Mouse (Mus musculus) neural tube, embryonic 11.5 days (tissue): ENCODE measurements at regions not wholly inside any gene's neighbourhood (a gene's known extent, or its start where the extent isn't known, plus 50 kb on each side); places are given as distances from the start of the nearest gene placed in this dataset.

Source experiments
- ATAC-seq: fragments of 200-750 bp; cut with Nextera tagmentation; 2 replicates; pipeline ENCODE4 v1.8.0; 2017; ENCODE audit warnings: moderate number of reproducible peaks, mild to moderate bottlenecking, moderate TSS enrichment, moderate library complexity; ENCODE audit not compliant: insufficient read depth, low FRiP score, low TSS enrichment
- DNase-seq: peaks from one replicate; pipeline ENCODE4 v3.0.0-alpha.2; 2015; ENCODE audit warnings: low spot score
- H3K27ac ChIP-seq: fragments of 300-500 bp; sonication (generic); 2 replicates; pipeline ENCODE4 v1.5.1; 2014; ENCODE audit warnings: low read depth, mild to moderate bottlenecking, low read length
- H3K27me3 ChIP-seq: fragments of 300-500 bp; sonication (generic); 2 replicates; pipeline ENCODE4 v1.6.1; 2014; ENCODE audit warnings: mild to moderate bottlenecking, low read length, mixed read lengths; ENCODE audit not compliant: control insufficient read depth, insufficient read depth
- H3K36me3 ChIP-seq: fragments of 300-500 bp; sonication (generic); 2 replicates; pipeline ENCODE4 v1.6.1; 2014; ENCODE audit warnings: mild to moderate bottlenecking, low read length, moderate library complexity, mixed read lengths; ENCODE audit not compliant: control insufficient read depth, insufficient read depth
- H3K4me1 ChIP-seq: fragments of 300-500 bp; sonication (generic); 2 replicates; pipeline ENCODE4 v1.6.1; 2014; ENCODE audit warnings: low read length, mixed read lengths; ENCODE audit not compliant: control insufficient read depth, insufficient read depth
- H3K4me2 ChIP-seq: fragments of 300-500 bp; sonication (generic); 2 replicates; pipeline ENCODE4 v1.6.1; 2014; ENCODE audit warnings: low read depth, mild to moderate bottlenecking, moderate library complexity
- H3K4me3 ChIP-seq: fragments of 300-500 bp; sonication (generic); 2 replicates; pipeline ENCODE4 v1.5.1; 2014; ENCODE audit warnings: low read depth, low read length
- H3K9ac ChIP-seq: fragments of 300-500 bp; sonication (generic); 2 replicates; pipeline ENCODE4 v1.6.1; 2014; ENCODE audit warnings: mild to moderate bottlenecking, low read length
- H3K9me3 ChIP-seq: fragments of 300-500 bp; sonication (generic); 2 replicates; pipeline ENCODE4 v1.6.1; 2016; ENCODE audit warnings: low read length; ENCODE audit not compliant: control insufficient read depth
- WGBS: fragments of 180-500 bp; shearing (Covaris S2); extraction: QIAGEN DNeasy Blood & Tissue Kit; methylation state at CpG from one replicate; pipeline ENCODE4 v1.1.7; 2014; 5-methylcytosine and 5-hydroxymethylcytosine counted together

- Histone ChIP-seq H3K27ac (no peak overlapping the region), H3K27me3 (no peaks in the 10 kb centered on the region), H3K9me3 (no peaks in the 10 kb centered on the region), H3K4me2 (no peak overlapping the region), H3K4me3 (no peak overlapping the region), H3K36me3 (no peaks in the 10 kb centered on the region), H3K9ac (no peak overlapping the region), H3K4me1 (no peaks in the 10 kb centered on the region; the same call in 1 of the 2 replicates)
- no peak for DNase-seq
- 84% methylated on average over 2 of the region's 2 CpGs for WGBS
- no peak for ATAC-seq
These were observed 708.2 kb downstream of the Kcnj2 start for GRCm38 (mm10) chr11:111774108-111774679.

GRCm38 (mm10) chr11:111781321-111781720, 715.4 kb downstream of the Kcnj2 start:
- ATAC-seq, result no peak
- H3K36me3 ChIP-seq, result no peaks in the 10 kb centered on the region
- H3K4me3 ChIP-seq, result no peak overlapping the region
- 81% methylated on average over 7 of the region's 7 CpGs for WGBS
- no peaks in the 10 kb centered on the region for H3K9me3 ChIP-seq
- no peak overlapping the region for H3K27ac ChIP-seq
- H3K4me2 ChIP-seq, result no peak overlapping the region
- DNase-seq, result no peak
- H3K4me1 ChIP-seq, result no peaks in the 10 kb centered on the region; the same call in 1 of the 2 replicates
- no peak overlapping the region for H3K9ac ChIP-seq
- no peaks in the 10 kb centered on the region for H3K27me3 ChIP-seq

GRCm38 (mm10) chr11:111791267-111791926, 725.4 kb downstream of the Kcnj2 start:
- H3K4me2 ChIP-seq, result no peak overlapping the region
- no peaks in the 10 kb centered on the region for H3K36me3 ChIP-seq
- WGBS, result 79% methylated on average over 6 of the region's 6 CpGs
- H3K27me3 ChIP-seq, result no peaks in the 10 kb centered on the region
- no peak overlapping the region for H3K9ac ChIP-seq
- H3K4me1 ChIP-seq, result no peaks in the 10 kb centered on the region
- no peak overlapping the region for H3K27ac ChIP-seq
- ATAC-seq (no peak), DNase-seq (no peak)
- H3K4me3 ChIP-seq, result no peak overlapping the region
- H3K9me3 ChIP-seq, result no peaks in the 10 kb centered on the region

- no peak overlapping the region for H3K4me2 ChIP-seq
- ATAC-seq (no peak), DNase-seq (no peak)
- H3K27me3 ChIP-seq, result no peaks in the 10 kb centered on the region
- H3K9ac ChIP-seq, result no peak overlapping the region
- H3K27ac ChIP-seq, result no peak overlapping the region
- 89% methylated on average over 3 of the region's 3 CpGs for WGBS
- H3K4me3 ChIP-seq, result no peak overlapping the region
- H3K9me3 ChIP-seq, result no peaks in the 10 kb centered on the region
- no peaks in the 10 kb centered on the region for H3K4me1 ChIP-seq
- no peaks in the 10 kb centered on the region for H3K36me3 ChIP-seq
These were observed 735.1 kb downstream of the Kcnj2 start for GRCm38 (mm10) chr11:111801033-111801432.

GRCm38 (mm10) chr11:111816176-111816775, 750.3 kb downstream of the Kcnj2 start:
- ATAC-seq, result no peak
- WGBS, result 93% methylated on average over 18 of the region's 18 CpGs
- Histone ChIP-seq H3K4me2 (no peak overlapping the region), H3K27me3 (no peaks in the 10 kb centered on the region), H3K4me1 (peaks cover 4% of the 10 kb centered on the region), H3K9ac (no peak overlapping the region), H3K9me3 (no peaks in the 10 kb centered on the region), H3K36me3 (no peaks in the 10 kb centered on the region), H3K27ac (no peak overlapping the region), H3K4me3 (no peak overlapping the region)
- DNase-seq, result no peak

- H3K9me3 ChIP-seq, result no peaks in the 10 kb centered on the region
- H3K9ac ChIP-seq, result no peak overlapping the region
- ATAC-seq (no peak), DNase-seq (peak; percentile 29)
- no peaks in the 10 kb centered on the region for H3K36me3 ChIP-seq
- peaks cover 4% of the 10 kb centered on the region for H3K4me1 ChIP-seq
- H3K27ac ChIP-seq, result no peak overlapping the region
- 2% methylated on average over 10 of the region's 10 CpGs for WGBS
- H3K4me3 ChIP-seq, result no peak overlapping the region
- no peaks in the 10 kb centered on the region for H3K27me3 ChIP-seq
- H3K4me2 ChIP-seq, result peak overlapping the region; percentile 19; the same call in 1 of the 2 replicates
These were observed 752.2 kb downstream of the Kcnj2 start for GRCm38 (mm10) chr11:111818124-111818523.

GRCm38 (mm10) chr11:111820356-111820755, 754.4 kb downstream of the Kcnj2 start:
- Histone ChIP-seq H3K4me2 (no peak overlapping the region), H3K27me3 (no peaks in the 10 kb centered on the region), H3K36me3 (no peaks in the 10 kb centered on the region), H3K9me3 (no peaks in the 10 kb centered on the region), H3K4me3 (no peak overlapping the region), H3K9ac (no peak overlapping the region), H3K27ac (no peak overlapping the region), H3K4me1 (peaks cover 4% of the 10 kb centered on the region)
- ATAC-seq (no peak), DNase-seq (no peak)
- WGBS, result 38% methylated on average over 7 of the region's 7 CpGs

- H3K36me3 ChIP-seq, result no peaks in the 10 kb centered on the region
- 69% methylated on average over 8 of the region's 8 CpGs for WGBS
- H3K4me1 ChIP-seq, result no peaks in the 10 kb centered on the region
- ATAC-seq, result no peak
- no peaks in the 10 kb centered on the region for H3K9me3 ChIP-seq
- H3K4me3 ChIP-seq, result no peak overlapping the region
- no peak overlapping the region for H3K27ac ChIP-seq
- no peak for DNase-seq
- no peak overlapping the region for H3K4me2 ChIP-seq
- H3K27me3 ChIP-seq, result 0 out of 2 replicates have a peak, but pooled peaks cover 2% of the 10 kb centered on the region
- H3K9ac ChIP-seq, result no peak overlapping the region
These were observed 762.5 kb downstream of the Kcnj2 start for GRCm38 (mm10) chr11:111828455-111828854.

GRCm38 (mm10) chr11:111838996-111839395, 773.0 kb downstream of the Kcnj2 start:
- ATAC-seq, result no peak
- H3K27me3 ChIP-seq, result peaks cover 12% of the 10 kb centered on the region
- WGBS, result 60% methylated on average over 5 of the region's 5 CpGs

More at GRCm38 (mm10) chr11:111838996-111839395, 773.0 kb downstream of the Kcnj2 start:
- Histone ChIP-seq H3K4me2 (no peak overlapping the region), H3K36me3 (no peaks in the 10 kb centered on the region), H3K9ac (no peak overlapping the region), H3K4me1 (no peaks in the 10 kb centered on the region), H3K27ac (no peak overlapping the region), H3K4me3 (no peak overlapping the region), H3K9me3 (no peaks in the 10 kb centered on the region)
- no peak for DNase-seq
